Mouse (Mus musculus) splenic B cell, adult 2 months (primary cell): ENCODE measurements around the gene Rnaset2b.
"Not testable (repeated sequence)": the region's sequence is repeated elsewhere in the genome, so short reads cannot be mapped to it uniquely, and the experiment has no call there.

Experiments
- DNase-seq: peaks from one replicate; pipeline ENCODE4 v3.0.0-alpha.2; 2011; ENCODE audit warnings: low read depth, low spot score
- H3K27me3 ChIP-seq: 2 replicates; pipeline ENCODE4 v1.6.1; 2012; ENCODE audit warnings: mild to moderate bottlenecking, low read length, moderate library complexity, mixed read lengths; ENCODE audit not compliant: control insufficient read depth, poor library complexity, insufficient read depth, severe bottlenecking
- H3K36me3 ChIP-seq: 2 replicates; pipeline ENCODE4 v1.6.1; 2012; ENCODE audit warnings: mild to moderate bottlenecking, low read length, moderate library complexity, mixed read lengths; ENCODE audit not compliant: control insufficient read depth, poor library complexity, insufficient read depth, severe bottlenecking

Gene Rnaset2b

DNA sequence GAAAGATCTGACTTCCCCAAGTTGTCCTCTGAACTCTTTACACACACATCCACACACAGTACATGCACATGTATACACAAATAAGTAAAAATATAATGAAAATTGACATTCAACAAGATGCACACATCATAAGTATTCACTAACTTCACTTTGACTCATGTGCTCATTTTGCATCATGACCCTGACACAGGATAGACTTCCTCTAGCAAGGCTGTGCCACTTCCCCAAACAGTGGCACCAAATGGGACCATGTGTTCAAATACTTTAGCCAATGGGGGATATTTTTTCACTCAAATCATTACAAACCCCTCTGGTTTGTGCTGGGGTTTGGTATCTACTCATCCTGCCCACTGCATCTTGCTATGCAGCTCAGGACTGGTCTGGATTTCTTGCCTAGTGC is 38.5 kb downstream of the Rnaset2b start:
- not testable (repeated sequence) for H3K27me3 ChIP-seq, H3K36me3 ChIP-seq, DNase-seq

DNA sequence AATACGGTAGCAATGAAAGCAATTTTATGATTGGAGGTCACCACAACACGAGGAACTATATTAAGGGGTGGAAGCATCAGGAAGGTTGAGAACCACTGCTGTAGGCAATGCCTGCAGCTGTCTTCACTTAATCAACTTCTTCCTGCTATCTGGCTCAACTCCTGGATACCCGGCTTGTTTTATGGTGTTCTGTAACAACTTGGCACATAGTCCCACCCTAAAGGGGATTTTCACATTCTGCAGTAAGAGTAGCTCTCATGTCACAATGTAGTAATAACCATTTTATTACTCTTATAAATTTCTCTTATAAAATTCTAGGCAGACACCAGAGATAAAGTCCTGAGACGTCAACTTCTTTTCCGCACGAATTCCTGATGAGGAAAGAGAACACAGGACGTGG is 39.0 kb downstream of the Rnaset2b start:
- DNase-seq, H3K36me3 ChIP-seq, H3K27me3 ChIP-seq: not testable (repeated sequence)

DNA sequence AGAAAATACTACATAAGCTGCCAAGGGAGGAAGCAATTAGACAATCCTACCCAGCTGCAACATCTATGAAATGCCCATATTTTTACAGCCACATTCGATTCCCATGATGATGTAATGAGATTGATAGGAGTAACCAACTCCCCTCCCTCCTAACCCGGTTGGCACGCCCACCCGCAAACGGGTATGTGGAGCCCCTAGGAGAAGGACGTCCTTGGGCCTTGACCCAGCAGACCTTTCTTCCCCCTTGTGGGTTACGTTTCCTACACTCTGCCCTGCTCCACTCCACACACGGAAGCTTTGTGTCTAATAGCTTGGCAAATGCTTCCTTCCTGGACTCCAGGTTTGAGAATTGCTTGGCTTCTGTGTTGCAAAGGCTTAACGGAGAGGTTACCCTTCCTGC is 39.5 kb downstream of the Rnaset2b start:
- not testable (repeated sequence) for H3K36me3 ChIP-seq, DNase-seq, H3K27me3 ChIP-seq

DNA sequence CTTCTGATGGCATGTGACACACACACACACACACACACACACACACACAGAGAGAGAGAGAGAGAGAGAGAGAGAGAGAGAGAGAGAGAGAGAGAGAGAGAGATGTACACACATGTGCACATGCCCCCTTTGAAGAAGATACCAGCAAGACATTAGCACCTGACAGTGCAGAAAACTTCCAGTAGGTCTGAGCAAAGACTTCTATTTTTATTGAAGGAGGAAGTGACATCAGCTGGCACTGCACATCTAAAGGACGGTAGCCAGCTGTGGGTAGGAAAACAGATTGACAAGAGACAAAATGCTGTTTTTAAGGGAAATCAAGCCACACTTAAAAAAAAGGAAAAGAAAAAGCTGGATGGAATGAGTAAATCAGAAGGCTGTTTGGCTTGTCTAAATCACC is 43.8 kb downstream of the Rnaset2b start:
- not testable (repeated sequence) for DNase-seq, H3K36me3 ChIP-seq, H3K27me3 ChIP-seq

DNA sequence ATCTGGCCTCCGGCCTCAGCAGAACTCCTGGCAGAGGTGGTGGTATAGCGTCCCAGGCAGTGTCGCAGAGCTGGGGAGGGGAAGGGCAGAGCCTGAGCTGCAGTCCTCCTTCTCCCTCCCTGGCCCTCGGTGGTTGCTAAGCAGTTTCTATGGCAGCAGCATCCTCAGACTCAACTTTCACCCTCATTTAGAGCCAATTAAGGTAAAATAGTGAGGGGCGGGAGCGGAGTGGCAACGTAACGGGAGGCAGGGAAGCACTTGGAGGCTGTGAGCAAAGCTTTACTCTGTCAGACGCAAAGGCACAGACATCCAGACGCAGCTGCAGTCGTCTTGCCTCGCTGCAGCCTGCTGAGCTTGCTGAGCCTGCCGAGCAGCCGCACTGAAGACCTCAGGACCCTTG is 54.8 kb downstream of the Rnaset2b start, which contains the start of gene Gm1604a:
Gene Gm1604a (plus strand): TSS at position 312 of the 400 bp plus-strand sequence.
- not testable (repeated sequence) for H3K36me3 ChIP-seq, DNase-seq, H3K27me3 ChIP-seq

DNA sequence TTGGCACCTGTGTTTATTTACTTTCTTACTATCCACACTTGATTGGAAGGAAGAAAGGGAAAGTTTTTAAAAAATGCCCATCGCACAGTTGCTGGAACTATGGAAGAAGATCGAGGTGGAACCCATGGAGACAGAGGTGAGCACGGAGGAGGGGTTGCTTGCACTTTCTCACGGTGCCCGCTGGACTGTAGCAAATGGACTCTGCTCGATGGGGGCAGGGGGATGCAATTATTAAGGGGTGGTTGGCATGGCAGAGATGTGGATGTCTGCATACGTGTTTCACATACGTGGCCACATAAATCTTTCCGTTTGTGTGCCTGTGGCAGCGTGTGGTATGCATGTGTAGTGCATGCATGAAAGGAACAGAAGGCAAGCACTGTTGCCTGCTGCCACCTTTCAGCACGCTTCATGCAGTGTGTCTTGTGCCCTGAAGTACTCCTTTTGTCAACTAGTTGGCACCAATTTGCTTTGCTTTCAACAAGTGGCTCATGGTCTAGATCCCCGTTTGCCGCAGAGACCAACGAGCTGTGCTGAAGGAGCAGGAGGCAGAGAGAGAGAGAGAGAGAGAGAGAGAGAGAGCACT is 55.4 kb downstream of the Rnaset2b start:
- DNase-seq, H3K27me3 ChIP-seq, H3K36me3 ChIP-seq: not testable (repeated sequence)

DNA sequence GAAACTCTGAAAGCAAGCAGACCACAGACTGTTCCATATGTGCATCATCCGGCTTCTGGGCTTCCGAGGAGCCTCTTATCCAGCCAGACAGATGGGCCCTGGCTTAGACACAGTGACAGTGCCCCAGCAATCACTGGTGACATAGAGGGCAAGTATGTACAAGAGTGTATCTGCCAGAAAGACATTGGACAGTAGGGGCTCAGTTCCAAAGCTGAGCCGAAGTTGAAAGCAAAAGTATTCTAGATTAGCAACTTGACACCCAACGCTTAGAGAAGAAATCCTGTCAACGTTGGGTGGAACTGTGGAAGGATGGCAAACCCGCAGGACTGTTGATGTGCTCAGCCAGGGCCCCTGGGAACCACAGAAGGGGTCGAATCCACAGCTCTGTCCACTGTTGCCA is 59.8 kb downstream of the Rnaset2b start:
- not testable (repeated sequence) for DNase-seq, H3K27me3 ChIP-seq, H3K36me3 ChIP-seq

DNA sequence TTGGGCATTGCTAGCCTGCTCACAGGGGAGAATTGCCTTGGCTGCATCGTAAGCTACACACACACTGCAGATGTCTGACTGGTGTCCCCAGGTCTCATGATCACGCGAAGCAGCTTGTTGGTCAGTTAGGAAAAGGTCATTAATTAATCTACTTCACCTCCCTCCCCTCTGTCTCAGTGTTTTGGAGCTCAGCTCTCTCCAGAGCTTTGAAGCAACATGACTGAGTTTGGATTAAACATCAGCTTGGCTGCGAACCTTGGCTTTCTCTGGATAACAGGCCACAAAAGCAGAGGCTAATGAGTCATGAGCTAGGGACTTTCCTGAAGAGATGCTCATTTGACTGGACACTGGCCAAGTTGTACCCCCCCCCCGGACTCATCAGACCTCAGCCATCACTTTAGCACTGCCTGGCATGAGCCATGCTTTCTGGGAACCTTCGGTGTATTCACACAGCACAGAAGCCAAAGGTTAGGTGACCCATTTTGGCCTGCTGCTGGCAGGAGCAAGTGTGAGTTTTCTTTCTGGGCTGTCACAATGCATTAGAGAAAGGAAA is 60.3 kb downstream of the Rnaset2b start:
- not testable (repeated sequence) for DNase-seq, H3K36me3 ChIP-seq, H3K27me3 ChIP-seq

DNA sequence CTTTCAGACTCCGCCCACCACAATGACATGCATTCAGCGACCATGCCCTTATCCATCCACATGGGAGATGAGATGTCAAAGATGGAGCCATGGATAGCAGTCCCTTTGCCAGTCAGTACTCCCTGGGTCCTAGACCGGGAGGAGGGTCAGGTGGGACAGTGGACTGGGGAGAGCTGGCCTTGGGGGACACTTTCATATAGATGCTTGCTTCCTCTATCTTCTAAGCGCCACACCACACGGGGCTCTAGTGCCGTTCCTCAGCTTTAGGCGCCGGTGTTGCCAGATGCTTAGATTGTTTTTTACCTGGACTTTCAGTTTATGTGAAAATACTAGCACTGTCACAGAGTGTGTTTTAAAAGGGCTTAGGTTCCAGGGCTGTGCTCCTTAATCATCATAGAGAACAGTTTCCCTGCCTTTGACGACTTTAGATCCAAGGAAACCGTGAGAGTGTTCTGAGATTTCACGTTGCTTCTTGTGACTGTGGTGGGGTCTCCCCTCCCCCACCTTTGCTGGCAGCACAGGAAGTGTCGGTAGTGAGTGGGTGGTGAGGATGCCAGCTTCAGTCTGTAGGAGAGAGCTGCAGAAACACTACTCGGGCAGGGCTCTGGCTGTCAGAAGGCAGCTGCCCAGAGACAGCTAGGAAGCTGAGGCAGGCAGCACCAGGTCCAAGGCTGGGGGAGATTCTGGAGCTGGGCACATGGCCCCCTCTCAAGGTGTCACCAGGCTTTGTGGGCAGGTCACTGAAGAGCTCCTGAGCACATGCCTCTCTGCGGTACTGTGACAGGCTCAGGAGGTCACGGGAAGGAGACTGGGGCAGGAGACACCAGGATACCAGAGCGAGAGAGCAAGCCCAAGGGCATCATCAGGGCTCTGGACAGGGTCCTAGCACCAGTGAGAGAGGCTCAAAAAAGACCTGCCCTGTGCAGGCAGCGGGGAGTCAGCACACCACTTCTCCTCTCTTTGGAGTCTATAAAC is 63.0 kb downstream of the Rnaset2b start:
- H3K36me3 ChIP-seq, DNase-seq, H3K27me3 ChIP-seq: not testable (repeated sequence)
